Comparison of ENCODE assay signal across 42 mouse cellular contexts in genomic region chr19:60485261-60485660, GRCm38 (mm10). TPM values are rescaled to one million over a fixed set of nuclear protein-coding genes. Genes with fewer than 3 reads are reported as not detected.
"Had no signal": no experiment of that assay in that cellular context is flagged by ENCODE, and none has a peak within 500 bp of the region (broad histone marks: within the 10 kb centered on the region; RNA-seq: fewer than 3 reads in every experiment).

No protein-coding gene starts in this region.

- H3K9me3 ChIP-seq: heart, embryonic 12.5 days; heart, embryonic 13.5 days; heart, embryonic 15.5 days; hindbrain, embryonic 10.5 days; hindbrain, embryonic 12.5 days; hindbrain, embryonic 13.5 days; hindbrain, embryonic 15.5 days; intestine, embryonic 15.5 days; kidney, embryonic 15.5 days had no signal

- H3K4me1 ChIP-seq: heart, embryonic 12.5 days; heart, embryonic 13.5 days; heart, embryonic 15.5 days; hindbrain, embryonic 10.5 days; hindbrain, embryonic 12.5 days; hindbrain, embryonic 13.5 days; hindbrain, embryonic 15.5 days; intestine, embryonic 15.5 days; kidney, embryonic 15.5 days had no signal

- H3K27me3 ChIP-seq: heart, embryonic 12.5 days; heart, embryonic 13.5 days; hindbrain, embryonic 12.5 days; hindbrain, embryonic 13.5 days; hindbrain, embryonic 15.5 days; kidney, embryonic 15.5 days had no signal

- H3K4me3 ChIP-seq: heart, embryonic 12.5 days; heart, embryonic 13.5 days; heart, embryonic 15.5 days; hindbrain, embryonic 10.5 days; hindbrain, embryonic 12.5 days; hindbrain, embryonic 13.5 days; hindbrain, embryonic 15.5 days; intestine, embryonic 15.5 days; kidney, embryonic 15.5 days; layer of hippocampus, adult 2 months had no signal

- H3K27ac ChIP-seq: heart, embryonic 13.5 days; heart, embryonic 15.5 days; hindbrain, embryonic 10.5 days; hindbrain, embryonic 12.5 days; hindbrain, embryonic 13.5 days; hindbrain, embryonic 14.5 days; hindbrain, embryonic 15.5 days; hindbrain, postnatal 0 days; intestine, embryonic 15.5 days; kidney, embryonic 15.5 days; kidney, postnatal 0 days; layer of hippocampus, adult 2 months had no signal

- H3K9ac ChIP-seq: heart, embryonic 12.5 days; heart, embryonic 13.5 days; heart, embryonic 15.5 days; hindbrain, embryonic 12.5 days; hindbrain, embryonic 13.5 days; hindbrain, embryonic 14.5 days; hindbrain, embryonic 15.5 days; intestine, embryonic 15.5 days; kidney, embryonic 15.5 days had no signal

- H3K36me3 ChIP-seq: heart, embryonic 12.5 days; heart, embryonic 13.5 days; heart, embryonic 15.5 days; hindbrain, embryonic 10.5 days; hindbrain, embryonic 12.5 days; hindbrain, embryonic 13.5 days; hindbrain, embryonic 15.5 days; intestine, embryonic 15.5 days; kidney, embryonic 15.5 days had no signal

- DNase-seq: heart, postnatal 10 days; heart, postnatal 14 days; heart, postnatal 36 days; heart, postnatal 4 days; kidney, adult 11 months; kidney, adult 18-20 months; kidney, adult 2 months; kidney, adult 8-10 months; kidney, adult 9 months; kidney, postnatal 10 days; kidney, postnatal 14 days; kidney, postnatal 25 days; kidney, postnatal 36 days; kidney, postnatal 4 days; layer of hippocampus, adult 9-11 months; layer of hippocampus, postnatal 36 days had no signal

RNA-seq across cellular contexts. Expression of gene Prlhr, which starts 17.2 kb away (rescaled TPM):
- total RNA-seq: heart, postnatal 10 days; heart, postnatal 14 days; heart, postnatal 25 days; heart, postnatal 36 days; heart, postnatal 4 days; hematopoietic stem cell, adult 5-6 weeks; layer of hippocampus, postnatal 36 days had no signal
- polyA plus RNA-seq: heart, embryonic 12.5 days; heart, embryonic 13.5 days; heart, embryonic 14.5 days; heart, embryonic 15.5 days; heart, embryonic 16.5 days; heart, postnatal 0 days; hindbrain, embryonic 10.5 days; hindbrain, embryonic 11.5 days; hindbrain, embryonic 12.5 days; inflammation-experienced regulatory T-cells, adult 6 months; intestine, embryonic 14.5 days; intestine, embryonic 15.5 days; intestine, embryonic 16.5 days; intestine, postnatal 0 days; kidney, embryonic 14.5 days; kidney, embryonic 16.5 days; kidney, postnatal 0 days; large intestine, adult 2 months had no signal
